Mouse (Mus musculus): ENCODE results near the gene Lrrc4b. TPM values are rescaled to one million over a fixed set of nuclear protein-coding genes. Genes with fewer than 3 reads are reported as not detected.

Gene Lrrc4b
- total RNA-seq, 1 experiment from 2014 or later: 5.8 TPM

GRCm38 (mm10) chr7:44437188-44437587 lies 8.4 kb downstream of the Lrrc4b start:
- DNase-seq: no peak

GRCm38 (mm10) chr7:44437933-44438332 lies 9.1 kb downstream of the Lrrc4b start:
- no peak for DNase-seq

GRCm38 (mm10) chr7:44439696-44440095 lies 10.9 kb downstream of the Lrrc4b start:
- DNase-seq: no peak

GRCm38 (mm10) chr7:44440479-44440878 lies 11.7 kb downstream of the Lrrc4b start:
- DNase-seq: no peak

- no peak for DNase-seq
These were observed 12.4 kb downstream of the Lrrc4b start for GRCm38 (mm10) chr7:44441180-44441579.

- no peak for DNase-seq
These were observed 12.9 kb downstream of the Lrrc4b start for GRCm38 (mm10) chr7:44441648-44442109.

- no peak for DNase-seq
These were observed 13.6 kb downstream of the Lrrc4b start for GRCm38 (mm10) chr7:44442407-44442821.

- no peak for DNase-seq
These were observed 14.7 kb downstream of the Lrrc4b start for GRCm38 (mm10) chr7:44443268-44444173.

GRCm38 (mm10) chr7:44444886-44445527 lies 16.2 kb downstream of the Lrrc4b start:
- DNase-seq: no peak

GRCm38 (mm10) chr7:44445528-44445923 lies 16.7 kb downstream of the Lrrc4b start:
- DNase-seq: no peak

- DNase-seq: no peak
These were observed 17.4 kb downstream of the Lrrc4b start for GRCm38 (mm10) chr7:44446070-44446855.

GRCm38 (mm10) chr7:44453256-44453655 lies 24.4 kb downstream of the Lrrc4b start:
- DNase-seq: no peak

- DNase-seq: no peak
These were observed 27.5 kb downstream of the Lrrc4b start for GRCm38 (mm10) chr7:44456302-44456701.

- no peak for DNase-seq
These were observed 31.2 kb downstream of the Lrrc4b start for GRCm38 (mm10) chr7:44460067-44460466.

GRCm38 (mm10) chr7:44460767-44461502 lies 32.1 kb downstream of the Lrrc4b start:
- DNase-seq: no peak

GRCm38 (mm10) chr7:44461503-44462217 lies 32.8 kb downstream of the Lrrc4b start:
- no peak for DNase-seq

- no peak for DNase-seq
These were observed 33.6 kb downstream of the Lrrc4b start for GRCm38 (mm10) chr7:44462218-44463055.

GRCm38 (mm10) chr7:44463056-44463425 lies 34.2 kb downstream of the Lrrc4b start:
- DNase-seq: no peak

GRCm38 (mm10) chr7:44463556-44464225 lies 34.9 kb downstream of the Lrrc4b start:
- no peak for DNase-seq

- no peak for DNase-seq
These were observed 35.7 kb downstream of the Lrrc4b start for GRCm38 (mm10) chr7:44464511-44464910.

Data from adrenal gland, postnatal 25 days (tissue).